Mouse (Mus musculus) left cerebral cortex, postnatal 36 days (tissue): ENCODE measurements around the gene Slc25a13. TPM values are rescaled to one million over a fixed set of nuclear protein-coding genes. Genes with fewer than 3 reads are reported as not detected.

Source experiments
- DNase-seq, 2 experiments: peaks; one replicate each; pipeline ENCODE4 v3.0.0; 2021 to 2022; ENCODE audit warnings: low spot score in 2 of 2, mixed read lengths in 1 of 2
- intact Hi-C: fragments of 180-260 bp; cut with DNase I; formaldehyde crosslinking; loops from one replicate; pipeline ENCODE4 v1.15.1; 2025
- total RNA-seq, 2 experiments: library from RNA; stranded (reverse); gene quantifications; 2 replicates each; pipeline ENCODE4 v1.2.3; 2021

Slc25a13 gene
- total RNA-seq, 2 experiments from 2014 or later = 2.1 to 2.3 TPM

GRCm38 (mm10) chr6:5991817-5992755, 224.9 kb downstream of the Slc25a13 start:
- peak; percentile 54 to 64 for DNase-seq
- intact Hi-C loops = loop anchor here (10.0 kb wide), 1 partner anchor 137 kb away; no protein-coding TSS in a partner anchor

- no peak for DNase-seq
- intact Hi-C loops = loop anchor here (10.0 kb wide), 1 partner anchor 136 kb away; no protein-coding TSS in a partner anchor
These were observed 225.7 kb downstream of the Slc25a13 start for GRCm38 (mm10) chr6:5991243-5991642.
